Mouse (Mus musculus): Measurements from ENCODE around the gene Serpinb11. TPM values are rescaled to one million over a fixed set of nuclear protein-coding genes. Genes with fewer than 3 reads are reported as not detected.

Serpinb11 gene
- polyA plus RNA-seq, 1 experiment from 2014 or later: not detected

DNA sequence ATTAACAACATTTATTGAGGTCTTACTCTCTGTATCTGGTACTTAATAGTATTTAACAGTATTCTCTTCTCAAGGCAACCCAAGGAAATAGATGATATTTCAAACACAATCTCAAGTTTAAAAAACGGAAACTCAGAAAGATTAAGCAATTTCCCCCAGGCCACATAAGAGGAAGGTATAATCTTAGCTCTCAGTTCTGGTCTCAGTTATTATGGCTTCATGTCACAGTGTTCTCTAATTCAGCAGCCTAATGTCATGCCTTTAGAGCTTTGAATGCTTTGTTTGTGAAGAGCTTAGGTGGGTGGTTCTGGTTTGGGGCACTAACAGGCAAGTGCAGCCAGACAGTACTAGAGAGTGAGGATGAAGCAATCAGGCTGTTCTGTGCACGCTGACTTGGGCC lies 28.8 kb downstream of the Serpinb11 start:
- ATAC-seq (ENCODE audit: low FRiP score, low read depth): no peak
- Histone ChIP-seq H3K4me2 (no peak overlapping the region), H3K4me3 (no peak overlapping the region), H3K27ac (replicated peaks) (no peak overlapping the region), H3K9ac (no peak overlapping the region), H3K9me3 (no peaks in the 10 kb centered on the region), H3K36me3 (no peaks in the 10 kb centered on the region), H3K4me1 (replicated peaks) (no peaks in the 10 kb centered on the region), H3K27me3 (no peaks in the 10 kb centered on the region)
- 90% methylated on average over 2 of the region's 2 CpGs for WGBS

DNA sequence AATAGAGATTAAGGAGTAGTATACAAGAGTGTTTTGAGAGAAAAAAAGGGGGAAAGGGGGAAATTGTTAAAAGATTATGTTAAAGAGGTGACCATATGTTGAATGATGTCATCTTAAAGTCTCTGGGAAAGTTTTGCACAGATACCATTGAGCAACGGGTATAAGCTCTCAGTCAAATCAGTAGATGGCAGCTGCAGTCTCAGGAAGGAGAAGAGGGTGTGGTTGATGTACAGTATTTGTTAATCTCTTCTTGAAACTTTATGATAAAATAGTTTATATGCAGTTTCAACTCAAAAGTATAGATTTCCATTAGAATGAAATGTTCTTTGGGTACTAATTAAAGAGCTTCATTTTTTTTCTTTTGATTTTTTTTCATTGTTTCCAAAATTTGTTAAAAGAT lies 36.5 kb downstream of the Serpinb11 start:
- Histone ChIP-seq H3K27ac (replicated peaks) (no peak overlapping the region), H3K4me3 (no peak overlapping the region), H3K36me3 (no peaks in the 10 kb centered on the region), H3K9me3 (no peaks in the 10 kb centered on the region), H3K4me1 (replicated peaks) (no peaks in the 10 kb centered on the region), H3K9ac (no peak overlapping the region), H3K4me2 (no peak overlapping the region), H3K27me3 (no peaks in the 10 kb centered on the region)
- ATAC-seq (ENCODE audit: low FRiP score, low read depth): no peak
- WGBS: 74% methylated on average over 1 of the region's 1 CpGs

DNA sequence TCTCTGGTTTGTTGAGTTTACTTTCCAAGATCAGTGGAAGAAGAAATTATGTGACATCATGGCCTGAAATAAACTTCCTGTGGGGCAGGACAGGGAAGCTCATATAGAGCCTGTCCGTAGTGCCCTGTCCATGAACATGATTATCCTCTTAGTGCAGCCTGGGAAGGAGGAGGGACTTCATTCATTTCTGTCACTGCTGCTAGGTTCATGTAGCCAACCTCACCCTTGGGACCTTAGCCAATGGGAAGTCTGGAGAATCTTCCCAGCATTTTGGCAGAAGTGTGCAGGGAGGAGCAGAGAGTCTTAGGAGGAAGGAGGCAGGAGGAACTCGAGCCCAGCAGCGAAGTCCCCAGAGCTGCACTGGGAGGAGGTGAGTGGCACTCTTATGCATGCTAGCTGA lies 38.4 kb downstream of the Serpinb11 start, which contains the start of gene Serpinb7:
Gene Serpinb7, plus strand, starts transcription at position 301 of the 400 bp plus-strand sequence.
- H3K4me3 ChIP-seq: no peak within 1 kb of the TSS
- no peak within 1 kb of the TSS for H3K4me2 ChIP-seq
- no peaks in the 10 kb centered on the region for H3K36me3 ChIP-seq
- H3K27me3 ChIP-seq: no peaks in the 10 kb centered on the region
- H3K9me3 ChIP-seq: no peaks in the 10 kb centered on the region
- ATAC-seq (ENCODE audit: low FRiP score, low read depth): no peak
- 90% methylated on average over 3 of the region's 3 CpGs for WGBS
- H3K27ac ChIP-seq (replicated peaks): no peak within 1 kb of the TSS
- no peak within 1 kb of the TSS for H3K9ac ChIP-seq
- H3K4me1 ChIP-seq (replicated peaks): no peaks in the 10 kb centered on the region

DNA sequence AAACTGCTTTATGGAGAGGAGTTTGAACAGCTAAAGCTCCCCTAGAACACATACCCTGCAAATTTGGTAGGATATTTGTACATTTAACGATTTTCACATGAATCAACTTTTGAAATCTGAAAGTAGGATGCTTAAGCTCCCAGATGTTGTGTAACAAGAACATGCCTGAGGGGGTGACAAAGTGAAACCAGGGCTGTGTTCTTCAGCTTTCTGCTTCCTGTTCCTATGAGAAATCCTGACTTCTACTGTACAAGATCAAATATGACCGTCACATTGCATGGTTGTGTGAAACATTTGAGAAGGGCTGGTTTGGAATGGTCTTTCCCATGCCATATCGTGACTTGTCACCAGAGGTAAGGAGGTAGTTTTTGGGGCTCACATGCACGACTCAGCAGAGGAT lies 41.1 kb downstream of the Serpinb11 start:
- Histone ChIP-seq H3K9ac (no peak overlapping the region), H3K9me3 (no peaks in the 10 kb centered on the region), H3K27ac (replicated peaks) (no peak overlapping the region), H3K27me3 (no peaks in the 10 kb centered on the region), H3K4me1 (replicated peaks) (no peaks in the 10 kb centered on the region), H3K36me3 (no peaks in the 10 kb centered on the region), H3K4me2 (no peak overlapping the region), H3K4me3 (no peak overlapping the region)
- no peak for ATAC-seq (ENCODE audit: low FRiP score, low read depth)
- WGBS: 85% methylated on average over 4 of the region's 4 CpGs

DNA sequence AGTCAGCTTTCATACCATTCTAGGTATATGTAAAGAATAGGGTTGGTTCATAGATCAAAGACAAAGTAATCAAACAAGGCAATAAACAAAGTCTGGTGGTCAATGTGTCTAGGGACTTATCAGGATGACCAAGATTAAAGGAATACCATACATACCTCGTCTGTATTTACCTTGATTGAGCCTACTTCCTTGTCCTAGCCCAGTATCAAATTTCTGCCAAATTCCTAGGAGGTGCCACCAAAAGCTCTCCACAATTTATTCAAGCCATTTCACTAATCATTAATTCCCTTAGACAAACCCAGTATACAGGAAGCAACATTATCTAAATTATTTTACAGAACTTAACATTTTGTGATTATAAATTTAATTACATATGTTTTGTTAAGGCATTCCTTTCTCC lies 53.7 kb downstream of the Serpinb11 start:
- Histone ChIP-seq H3K4me1 (replicated peaks) (no peaks in the 10 kb centered on the region), H3K4me3 (no peak overlapping the region), H3K9ac (no peak overlapping the region), H3K4me2 (no peak overlapping the region), H3K27ac (replicated peaks) (no peak overlapping the region), H3K9me3 (no peaks in the 10 kb centered on the region), H3K27me3 (no peaks in the 10 kb centered on the region), H3K36me3 (no peaks in the 10 kb centered on the region)
- ATAC-seq (ENCODE audit: low FRiP score, low read depth): no peak
- WGBS: 63% methylated on average over 1 of the region's 1 CpGs

DNA sequence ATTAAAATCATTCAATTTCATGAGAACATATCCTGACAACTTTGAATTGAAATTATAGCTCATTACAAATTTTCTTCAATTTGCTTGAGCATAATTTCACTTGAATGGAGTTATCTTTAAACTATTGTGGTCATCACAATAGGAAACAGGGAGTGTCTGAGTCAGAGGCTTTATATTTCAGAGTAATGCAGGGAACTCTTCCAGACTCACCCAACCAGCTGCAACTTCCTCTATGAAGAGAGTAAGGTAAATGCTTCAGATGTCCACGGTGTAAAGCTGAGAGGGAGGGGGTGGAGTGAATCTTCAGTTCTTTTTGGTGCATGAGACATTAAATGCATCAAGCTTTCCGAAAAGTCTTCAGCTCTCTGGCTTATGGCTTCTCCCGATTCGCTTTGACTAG lies 61.5 kb downstream of the Serpinb11 start:
- Histone ChIP-seq H3K36me3 (no peaks in the 10 kb centered on the region), H3K9ac (no peak overlapping the region), H3K27ac (replicated peaks) (no peak overlapping the region), H3K9me3 (no peaks in the 10 kb centered on the region), H3K4me2 (no peak overlapping the region), H3K4me3 (no peak overlapping the region), H3K27me3 (no peaks in the 10 kb centered on the region), H3K4me1 (replicated peaks) (no peaks in the 10 kb centered on the region)
- WGBS: 81% methylated on average over 4 of the region's 4 CpGs
- no peak for ATAC-seq (ENCODE audit: low FRiP score, low read depth)

Other genes with a start within 250 kb of the Serpinb11 start
- gene Serpinb3b, start 82.8 kb upstream of the Serpinb11 start, polyA plus RNA-seq (2015; fragmentation: Nextera tagmentation; extraction: Ambion mirVana): not detected in 2 replicates
- not detected in 2 replicates for gene Serpinb3c, start 82.8 kb upstream of the Serpinb11 start, polyA plus RNA-seq (2015; fragmentation: Nextera tagmentation; extraction: Ambion mirVana)
- 0.16 TPM in 1 of 2 replicates, not detected in the other for gene Serpinb7, start 38.5 kb downstream of the Serpinb11 start, polyA plus RNA-seq (2015; fragmentation: Nextera tagmentation; extraction: Ambion mirVana)
- gene Serpinb2, start 150.2 kb downstream of the Serpinb11 start, polyA plus RNA-seq (2015; fragmentation: Nextera tagmentation; extraction: Ambion mirVana): 0.08 TPM in 1 of 2 replicates, not detected in the other
- 0.67 and 1.1 TPM in 2 replicates for gene Serpinb8, start 228.8 kb downstream of the Serpinb11 start, polyA plus RNA-seq (2015; fragmentation: Nextera tagmentation; extraction: Ambion mirVana)